Mouse (Mus musculus) small intestine, adult 2 months (tissue): ENCODE results near the gene Ears2.

Source experiments
- CTCF ChIP-seq: fragments of 200-500 bp; IDR thresholded peaks from 2 replicates; pipeline ENCODE4 v1.5.1; 2012; ENCODE audit warnings: low read depth, mild to moderate bottlenecking, control low read depth, inconsistent platforms, low read length, moderate library complexity, mixed read lengths; ENCODE audit not compliant: insufficient replicate concordance, insufficient read length; ENCODE audit errors: extremely low read depth
- POLR2A ChIP-seq: fragments of 200-500 bp; IDR thresholded peaks from 2 replicates; pipeline ENCODE4 v1.6.1; 2012; ENCODE audit warnings: low read depth, mild to moderate bottlenecking, control low read depth, inconsistent platforms, low read length, moderate library complexity

- TF ChIP-seq POLR2A (no peak), CTCF (no peak)
Measured at GRCm38 (mm10) chr7:122012370-122012769, 54.7 kb downstream of the Ears2 start.
